Mouse (Mus musculus) left cerebral cortex, adult 2 months (tissue): ENCODE results near the gene Siva1. TPM values are rescaled to one million over a fixed set of nuclear protein-coding genes. Genes with fewer than 3 reads are reported as not detected.

ENCODE experiments used
- DNase-seq, 2 experiments: peaks; one replicate each; pipeline ENCODE4 v3.0.0; 2021 to 2022; ENCODE audit warnings: low spot score in 2 of 2, mixed read lengths in 1 of 2; ENCODE audit errors: extremely low spot score in 1 of 2
- H3K27ac ChIP-seq: fragments of 200-600 bp; 2 replicates; pipeline ENCODE4 v1.8.1; 2022
- H3K4me3 ChIP-seq: fragments of 200-600 bp; 2 replicates; pipeline ENCODE4 v1.8.1; 2022
- CTCF ChIP-seq: fragments of 200-600 bp; IDR thresholded peaks from 2 replicates; pipeline ENCODE4 v1.8.1; 2022; ENCODE audit warnings: antibody characterized with exemption, mild to moderate bottlenecking, moderate library complexity
- intact Hi-C: fragments of 180-260 bp; cut with DNase I; formaldehyde crosslinking; loops from one replicate; pipeline ENCODE4 v1.15.1; 2025
- total RNA-seq, 2 experiments: library from RNA; stranded (reverse); gene quantifications; 2 replicates each; pipeline ENCODE4 v1.2.3; 2021

Gene Siva1
- total RNA-seq, 2 experiments from 2014 or later: 19.7 to 21.5 TPM

- H3K4me3 ChIP-seq: peak within 1 kb of the TSS; percentile 63
- DNase-seq: peak; percentile 53 to 61
- intact Hi-C loops: loop anchor here (1.0 to 2.0 kb wide), 2 partner anchors 16 to 33 kb away; no protein-coding TSS in a partner anchor
- no peak for TF ChIP-seq CTCF
- peak within 1 kb of the TSS; percentile 90 for H3K27ac ChIP-seq
Measured at GRCm38 (mm10) chr12:112674132-112675011, 29.9 kb downstream of the Siva1 start, which contains the start of gene Akt1. TSS of gene Akt1 (minus strand) at chr12:112674884.

GRCm38 (mm10) chr12:112675245-112676035 lies 31.0 kb downstream of the Siva1 start:
- DNase-seq: peak; percentile 71 to 77
- intact Hi-C loops: loop anchor here (1.0 to 2.0 kb wide), 2 partner anchors 17 to 32 kb away; no protein-coding TSS in a partner anchor
- peak overlapping the region; percentile 62 for H3K4me3 ChIP-seq
- peak; percentile 69 for TF ChIP-seq CTCF
- peak overlapping the region; percentile 90 for H3K27ac ChIP-seq

- Histone ChIP-seq H3K27ac (no peak overlapping the region), H3K4me3 (no peak overlapping the region)
- intact Hi-C loops: no loop called here
- no peak for TF ChIP-seq CTCF
- no peak for DNase-seq
Measured at GRCm38 (mm10) chr12:112677076-112677475, 32.6 kb downstream of the Siva1 start.

GRCm38 (mm10) chr12:112677943-112678554 lies 33.6 kb downstream of the Siva1 start:
- intact Hi-C loops: no loop called here
- DNase-seq: no peak
- H3K4me3 ChIP-seq: peak overlapping the region; percentile 54
- H3K27ac ChIP-seq: no peak overlapping the region
- no peak for TF ChIP-seq CTCF

- no peak within 1 kb of the TSS for H3K27ac ChIP-seq
- TF ChIP-seq CTCF: no peak; the same call in 1 of the 2 replicates
- H3K4me3 ChIP-seq: peak within 1 kb of the TSS; percentile 54
- no peak for DNase-seq
- intact Hi-C loops: no loop called here
Measured at GRCm38 (mm10) chr12:112678555-112679026, 34.1 kb downstream of the Siva1 start, which contains the start of gene Zbtb42. TSS of gene Zbtb42 (plus strand) at chr12:112678828.

- no peak overlapping the region for H3K27ac ChIP-seq
- TF ChIP-seq CTCF: no peak
- intact Hi-C loops: no loop called here
- H3K4me3 ChIP-seq: peak overlapping the region; percentile 54
- DNase-seq: no peak
Measured at GRCm38 (mm10) chr12:112679027-112679996, 34.8 kb downstream of the Siva1 start.

- intact Hi-C loops: no loop called here
- Histone ChIP-seq H3K27ac (no peak overlapping the region), H3K4me3 (no peak overlapping the region)
- DNase-seq: no peak
- TF ChIP-seq CTCF: no peak
Measured at GRCm38 (mm10) chr12:112683351-112683750, 38.9 kb downstream of the Siva1 start.

- no peak for TF ChIP-seq CTCF
- no peak overlapping the region for H3K27ac ChIP-seq
- intact Hi-C loops: no loop called here
- DNase-seq: no peak
- H3K4me3 ChIP-seq: no peak overlapping the region
Measured at GRCm38 (mm10) chr12:112688458-112688857, 44.0 kb downstream of the Siva1 start.

- DNase-seq: peak; percentile 95 to 96
- Histone ChIP-seq H3K27ac (peak overlapping the region; percentile 98), H3K4me3 (peak overlapping the region; percentile 85)
- no peak; the same call in 1 of the 2 replicates for TF ChIP-seq CTCF
- intact Hi-C loops: no loop called here
Measured at GRCm38 (mm10) chr12:112693185-112694126, 49.0 kb downstream of the Siva1 start.
